Mouse (Mus musculus) ES-Bruce4 (cell line): ENCODE results near the gene Acoxl.

Experiments
- CTCF ChIP-seq: IDR thresholded peaks from one replicate; pipeline ENCODE4 v1.8.1; 2011; ENCODE audit warnings: low read depth, low read length
- POLR2A ChIP-seq: IDR thresholded peaks from one replicate; pipeline ENCODE4 v1.8.1; 2011; ENCODE audit warnings: low read length; ENCODE audit not compliant: insufficient read depth

- peak; percentile 30 for TF ChIP-seq CTCF
- no peak for TF ChIP-seq POLR2A
Observed at GRCm38 (mm10) chr2:128122891-128123771, 284.5 kb downstream of the Acoxl start.
